Mouse (Mus musculus): ENCODE results near the gene Ifi214.
"Not testable (repeated sequence)": the region's sequence is repeated elsewhere in the genome, so short reads cannot be mapped to it uniquely, and the experiment has no call there.

The Ifi214 gene
- long read RNA-seq, experiment 1 = 0 reads
- long read RNA-seq, experiment 2 = 0 reads

DNA sequence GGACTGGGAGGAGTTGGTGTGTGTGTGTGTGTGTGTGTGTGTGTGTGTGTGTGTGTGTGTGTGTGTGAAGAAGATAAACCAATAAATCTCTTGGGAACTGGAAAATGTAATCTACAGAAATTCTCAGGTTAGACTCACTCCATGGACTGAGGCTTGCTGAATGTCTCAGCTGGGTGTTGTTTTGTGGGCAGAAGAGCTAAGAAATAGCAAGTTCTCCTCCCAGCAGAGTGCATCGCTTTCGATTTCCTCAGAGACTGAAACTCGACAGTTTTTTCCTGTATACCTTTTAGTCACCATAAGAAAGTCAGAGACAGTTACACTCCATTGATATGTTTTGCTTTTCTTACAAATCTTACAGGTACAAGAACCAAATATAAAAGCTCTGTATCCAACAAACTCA, at the start of gene Ifi214:
Ifi214 (minus strand) TSS at position 167 of the 400 bp plus-strand sequence.
- intact Hi-C loops (cut with DNase I) = not testable (repeated sequence)

DNA sequence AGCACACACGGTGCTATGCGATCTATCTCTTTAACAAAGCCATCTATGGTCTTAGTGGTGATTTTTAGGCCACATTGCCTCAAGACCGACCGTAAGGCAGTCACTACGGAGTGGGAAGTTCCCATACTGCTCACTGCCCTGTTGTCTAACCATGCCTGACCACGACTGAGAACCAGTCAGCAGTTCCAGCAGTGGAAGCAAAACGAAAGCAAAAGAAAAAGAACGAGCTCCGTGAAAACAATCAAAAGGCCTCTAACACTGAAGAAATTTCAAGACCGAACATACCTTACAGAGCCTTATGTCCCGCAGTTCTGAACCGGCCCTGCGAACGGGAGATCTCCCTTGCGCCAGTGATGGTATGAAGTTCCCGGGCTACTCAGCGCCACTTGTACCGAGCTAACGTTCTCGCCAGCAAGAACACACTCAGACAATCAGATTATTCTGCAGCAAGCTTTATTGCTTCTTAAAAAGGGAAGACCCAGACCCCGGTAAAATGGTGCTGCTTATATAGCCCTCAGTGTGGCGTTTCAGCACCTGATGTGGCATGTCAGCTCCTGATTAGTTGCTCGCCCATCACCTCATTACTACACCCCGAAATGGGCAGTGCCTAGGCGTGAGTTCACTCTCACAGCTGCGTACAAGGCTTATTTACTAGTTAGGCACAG, 44.3 kb upstream of the Ifi214 start:
- intact Hi-C loops (cut with DNase I) = no loop called here

DNA sequence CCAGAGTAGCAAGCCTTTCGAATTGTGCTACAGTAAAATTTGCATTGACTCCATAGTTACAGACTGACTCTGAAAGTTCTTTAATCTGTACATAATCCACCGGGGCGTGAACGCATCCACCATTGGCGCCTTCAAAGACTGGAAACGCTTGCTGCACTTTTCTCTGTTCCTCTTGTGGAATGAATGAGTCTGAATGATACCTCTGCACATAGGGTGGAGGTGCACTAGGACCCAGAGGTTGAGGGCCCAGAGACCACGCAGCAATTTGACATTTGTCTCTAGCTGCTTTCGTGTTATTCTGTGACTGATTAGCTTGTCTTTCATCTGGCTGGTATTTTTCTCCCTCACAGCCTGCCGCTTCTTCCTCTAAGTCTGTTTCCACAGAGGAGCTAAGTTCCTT, 43.3 kb upstream of the Ifi214 start:
- intact Hi-C loops (cut with DNase I) = no loop called here

DNA sequence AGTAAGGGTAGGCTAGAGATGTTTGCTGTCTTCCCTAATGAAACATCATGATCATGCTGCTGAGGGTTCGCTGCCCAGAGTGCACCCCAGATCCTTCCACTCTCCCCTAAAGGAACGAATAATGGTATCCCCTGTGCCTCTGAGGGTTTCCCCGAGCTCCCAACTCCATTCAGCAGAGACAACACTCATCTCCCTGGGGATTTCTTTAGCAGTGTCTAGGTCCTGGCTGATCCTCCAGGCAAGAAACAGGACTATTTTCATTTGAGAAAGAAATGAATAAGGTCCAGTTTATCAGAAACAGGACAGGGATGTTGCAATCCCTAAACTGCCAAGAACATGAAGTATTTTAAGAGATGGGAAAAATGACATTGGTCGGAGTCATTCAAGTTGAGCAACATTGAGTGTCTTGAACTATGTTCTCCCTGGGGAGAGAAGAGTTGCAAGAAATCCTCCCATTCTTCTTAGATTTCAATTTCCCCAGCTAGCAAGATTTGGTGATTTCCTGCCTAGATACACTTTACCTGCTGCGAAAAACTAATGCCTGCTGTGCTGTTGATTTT, 14.8 kb upstream of the Ifi214 start:
- intact Hi-C loops (cut with DNase I) = not testable (repeated sequence)

DNA sequence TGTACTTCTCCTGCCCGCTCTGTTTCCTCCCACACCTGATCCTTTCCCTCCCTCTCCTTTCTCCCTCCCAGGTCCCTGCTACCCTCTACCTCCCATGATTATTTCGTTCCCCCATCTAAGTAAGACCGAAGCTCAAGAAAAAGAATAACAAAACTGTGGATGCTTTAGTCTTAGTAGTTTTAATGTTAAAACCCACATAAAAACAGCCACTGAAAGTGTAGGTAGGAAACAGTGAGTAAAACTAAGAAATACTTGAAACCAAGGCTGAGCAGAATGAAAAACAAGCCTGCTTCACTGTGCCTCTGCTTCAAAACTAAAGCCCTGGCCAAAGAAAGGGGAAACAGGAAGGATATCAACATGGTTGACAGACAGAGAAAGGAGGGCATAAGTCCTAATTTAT, 13.0 kb upstream of the Ifi214 start:
- intact Hi-C loops (cut with DNase I) = not testable (repeated sequence)

DNA sequence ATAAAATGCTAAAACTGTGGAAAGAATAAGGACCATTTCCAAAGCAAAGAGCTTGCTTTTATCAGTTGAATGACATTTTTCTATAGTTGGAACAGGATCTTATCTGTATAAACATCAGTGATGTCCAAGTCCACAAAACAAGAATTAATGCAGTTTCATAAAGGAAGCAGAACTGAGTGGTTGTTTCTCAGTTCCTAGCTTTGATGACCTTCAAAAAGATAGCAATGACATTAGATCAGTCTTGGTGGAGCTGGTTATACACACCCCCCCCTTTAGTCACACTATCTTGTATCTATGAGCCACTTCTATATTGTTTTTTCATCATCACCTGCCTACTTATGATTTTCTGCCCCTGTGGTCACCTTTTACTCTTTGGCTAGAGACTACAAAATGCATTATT, 14.3 kb downstream of the Ifi214 start:
- intact Hi-C loops (cut with DNase I) = loop anchor here (10.0 kb wide), 1 partner anchor 1053 kb away; no protein-coding TSS in a partner anchor

DNA sequence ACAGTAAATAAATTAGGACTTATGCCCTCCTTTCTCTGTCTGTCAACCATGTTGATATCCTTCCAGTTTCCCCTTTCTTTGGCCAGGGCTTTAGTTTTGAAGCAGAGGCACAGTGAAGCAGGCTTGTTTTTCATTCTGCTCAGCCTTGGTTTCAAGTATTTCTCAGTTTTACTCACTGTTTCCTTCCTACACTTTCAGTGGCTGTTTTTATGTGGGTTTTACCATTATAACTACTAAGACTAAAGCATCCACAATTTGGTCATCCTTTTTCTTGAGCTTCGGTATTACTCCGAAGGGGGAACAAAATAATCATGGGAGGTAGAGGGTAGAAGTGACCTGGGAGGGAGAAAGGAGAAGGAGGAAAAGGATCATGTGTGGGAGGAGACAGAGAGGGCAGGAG, 25.2 kb downstream of the Ifi214 start:
- intact Hi-C loops (cut with DNase I) = not testable (repeated sequence)

DNA sequence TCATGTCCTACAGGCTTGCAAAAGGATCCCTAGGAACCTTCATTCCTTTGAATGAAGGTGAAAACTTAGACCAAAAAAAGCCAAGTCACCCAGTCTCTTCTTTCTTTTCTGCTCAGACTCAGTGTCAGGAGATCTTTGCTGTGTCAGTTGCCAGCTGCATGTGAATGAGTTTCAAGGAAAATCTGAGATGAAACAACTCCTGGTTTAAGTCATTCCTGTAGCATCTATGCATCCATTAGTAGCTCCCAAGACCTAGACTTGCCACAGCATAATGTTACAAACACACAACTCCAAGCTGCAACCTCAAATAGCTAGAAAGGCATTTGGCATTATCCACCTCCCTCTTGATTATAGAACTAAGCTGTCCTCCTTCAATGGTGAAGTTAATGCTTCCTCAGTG, 44.3 kb downstream of the Ifi214 start:
- intact Hi-C loops (cut with DNase I) = not testable (repeated sequence)

DNA sequence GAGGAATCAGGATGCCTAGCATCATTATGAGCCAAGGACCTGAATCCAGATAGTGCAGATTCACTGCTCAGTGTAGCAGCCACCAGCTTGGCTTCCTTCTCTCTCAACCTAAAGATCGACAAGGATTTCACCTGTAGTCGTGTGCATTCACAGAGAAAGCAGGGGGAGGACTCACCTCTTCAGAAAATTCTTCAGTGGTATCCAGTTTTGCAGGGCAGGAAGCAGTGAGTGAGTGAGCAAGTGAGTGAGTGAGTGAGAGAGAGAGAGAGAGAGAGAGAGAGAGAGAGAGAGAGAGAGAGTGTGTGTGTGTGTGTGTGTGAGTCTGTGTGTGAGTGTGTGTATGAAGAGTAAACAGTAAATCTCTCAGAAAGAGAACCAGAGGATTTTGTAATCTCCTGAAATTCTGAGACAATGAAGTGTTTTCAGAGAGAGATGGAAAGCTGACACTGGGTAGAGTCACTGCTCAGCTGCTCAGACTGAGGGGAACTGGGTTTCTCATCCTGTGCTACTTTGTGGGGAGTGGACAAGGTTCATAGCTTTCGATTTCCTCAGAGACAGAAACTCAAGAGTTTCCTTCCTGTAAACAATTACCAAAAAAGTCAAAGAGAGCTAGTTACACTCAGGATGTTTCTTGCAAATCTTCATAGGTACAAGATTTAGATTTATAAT, 44.8 kb downstream of the Ifi214 start, which contains the start of gene Ifi206:
Ifi206 (minus strand) TSS at position 230 of the 669 bp plus-strand sequence.
- intact Hi-C loops (cut with DNase I) = not testable (repeated sequence)

DNA sequence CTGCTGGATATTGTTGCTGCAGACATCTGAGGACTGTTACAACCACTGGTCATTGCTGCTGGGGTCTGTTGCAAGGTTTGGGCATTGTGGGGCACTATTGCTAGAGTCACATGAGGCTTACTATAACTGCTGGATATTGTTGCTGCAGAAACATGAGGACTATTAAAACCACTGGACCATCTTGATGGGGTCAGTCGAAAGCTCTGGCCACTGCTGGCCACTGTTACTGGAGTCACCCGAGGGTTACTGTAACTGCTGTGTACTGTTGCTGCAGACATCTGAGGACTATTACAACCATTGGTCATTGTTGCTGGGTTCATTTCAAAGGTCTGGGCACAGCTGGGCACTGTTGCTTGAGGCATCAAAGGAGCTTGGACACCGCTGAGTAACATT, 54.6 kb downstream of the Ifi214 start:
- intact Hi-C loops (cut with DNase I) = not testable (repeated sequence)

DNA sequence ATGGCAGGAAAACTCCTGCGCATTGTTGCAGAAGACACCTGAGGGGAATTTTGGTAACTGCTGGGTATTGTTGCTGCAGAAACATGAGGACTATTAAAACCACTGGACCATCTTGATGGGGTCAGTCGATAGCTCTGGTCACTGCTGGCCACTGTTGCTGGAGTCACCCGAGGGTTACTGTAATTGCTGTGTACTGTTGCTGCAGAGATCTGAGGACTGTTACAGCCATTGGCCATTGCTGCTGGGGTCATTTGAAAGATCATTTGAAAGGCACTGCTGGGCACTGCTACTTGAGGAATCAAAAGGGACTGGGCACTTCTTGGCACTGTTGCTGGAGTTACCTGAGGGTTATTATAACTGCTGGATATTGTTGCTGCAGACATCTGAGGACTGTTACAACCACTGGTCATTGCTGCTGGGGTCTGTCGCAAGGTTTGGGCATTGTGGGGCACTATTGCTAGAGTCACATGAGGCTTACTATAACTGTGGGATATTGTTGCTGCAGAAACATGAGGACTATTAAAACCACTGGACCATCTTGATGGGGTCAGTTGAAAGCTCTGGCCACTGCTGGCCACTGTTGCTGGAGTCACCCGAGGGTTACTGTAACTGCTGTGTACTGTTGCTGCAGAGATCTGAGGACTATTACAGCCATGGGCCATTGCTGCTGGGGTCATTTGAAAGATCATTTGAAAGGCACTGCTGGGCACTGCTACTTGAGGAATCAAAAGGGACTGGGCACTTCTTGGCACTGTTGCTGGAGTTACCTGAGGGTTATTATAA, 55.2 kb downstream of the Ifi214 start:
- intact Hi-C loops (cut with DNase I) = not testable (repeated sequence)

Small RNA genes within 50 kb of the gene (microRNA-seq; reads per million reads assigned to microRNA genes)
- 0 reads per million in 2 experiments for gene Gm44481
